Mouse (Mus musculus) forebrain, embryonic 14.5 days (tissue): ENCODE results near the gene Pdlim5. TPM values are rescaled to one million over a fixed set of nuclear protein-coding genes. Genes with fewer than 3 reads are reported as not detected.
A peak's percentile ranks its signal among the peaks of the same experiment; 100 is the strongest.

ENCODE experiments used
- ATAC-seq: fragments of 200-750 bp; cut with Nextera tagmentation; 2 replicates; pipeline ENCODE4 v1.8.0; 2017; ENCODE audit warnings: mild to moderate bottlenecking, moderate library complexity
- DNase-seq: peaks from one replicate; pipeline ENCODE4 v3.0.0-alpha.2; 2015; ENCODE audit warnings: low spot score
- H3K27ac ChIP-seq: fragments of 300-500 bp; sonication (generic); 2 replicates; pipeline ENCODE4 v1.5.1; 2014; ENCODE audit warnings: low read depth, mild to moderate bottlenecking, control low read depth, low read length, moderate library complexity
- H3K27me3 ChIP-seq: fragments of 300-500 bp; sonication (generic); replicated peaks from 2 replicates; pipeline ENCODE4 v1.6.1; 2014; ENCODE audit warnings: low read length, control low read depth, mixed read lengths; ENCODE audit not compliant: control insufficient read depth, insufficient read depth
- H3K36me3 ChIP-seq: fragments of 300-500 bp; sonication (generic); 2 replicates; pipeline ENCODE4 v1.6.1; 2014; ENCODE audit warnings: low read length, control low read depth; ENCODE audit not compliant: control insufficient read depth, insufficient read depth
- H3K4me1 ChIP-seq: fragments of 300-500 bp; sonication (generic); 2 replicates; pipeline ENCODE4 v1.6.1; 2014; ENCODE audit warnings: antibody characterized with exemption, low read length, control low read depth; ENCODE audit not compliant: control insufficient read depth, insufficient read depth
- H3K4me2 ChIP-seq: fragments of 300-500 bp; sonication (generic); 2 replicates; pipeline ENCODE4 v1.6.1; 2014; ENCODE audit warnings: mild to moderate bottlenecking, control low read depth, low read length
- H3K4me3 ChIP-seq: fragments of 300-500 bp; sonication (generic); 2 replicates; pipeline ENCODE4 v1.5.1; 2014; ENCODE audit warnings: low read depth, low read length, control low read depth
- H3K9ac ChIP-seq: fragments of 300-500 bp; sonication (generic); 2 replicates; pipeline ENCODE4 v1.6.1; 2014; ENCODE audit warnings: mild to moderate bottlenecking, low read length, control low read depth, moderate library complexity
- H3K9me3 ChIP-seq: fragments of 300-500 bp; sonication (generic); replicated peaks from 2 replicates; pipeline ENCODE4 v1.6.1; 2016; ENCODE audit warnings: low read length, control low read depth, mixed read lengths; ENCODE audit not compliant: control insufficient read depth
- WGBS: fragments of 180-500 bp; shearing (Covaris S2); extraction: QIAGEN DNeasy Blood & Tissue Kit; methylation state at CpG from one replicate; pipeline ENCODE4 v1.1.7; 2014; 5-methylcytosine and 5-hydroxymethylcytosine counted together
- polyA plus RNA-seq: library from polyadenylated mRNA; unstranded; fragments of >200 nt; fragmentation: Nextera tagmentation; extraction: Ambion mirVana; gene quantifications from 2 replicates; pipeline ENCODE4 v1.2.1, GENCODE M21; 2014

The Pdlim5 gene
- polyA plus RNA-seq, 1 experiment from 2014 or later: 14.3 TPM

GRCm38 (mm10) chr3:142243263-142243662 lies 152.2 kb downstream of the Pdlim5 start:
- WGBS: 83% methylated on average over 5 of the region's 5 CpGs
- H3K9ac ChIP-seq: no peak overlapping the region
- no peak for ATAC-seq
- H3K9me3 ChIP-seq: no peaks in the 10 kb centered on the region
- no peak overlapping the region for H3K27ac ChIP-seq
- peaks cover 2% of the 10 kb centered on the region; the same call in 1 of the 2 replicates for H3K4me1 ChIP-seq
- DNase-seq: no peak
- H3K4me3 ChIP-seq: no peak overlapping the region
- no peak overlapping the region for H3K4me2 ChIP-seq
- H3K36me3 ChIP-seq: no peaks in the 10 kb centered on the region
- H3K27me3 ChIP-seq: no peaks in the 10 kb centered on the region

DNA sequence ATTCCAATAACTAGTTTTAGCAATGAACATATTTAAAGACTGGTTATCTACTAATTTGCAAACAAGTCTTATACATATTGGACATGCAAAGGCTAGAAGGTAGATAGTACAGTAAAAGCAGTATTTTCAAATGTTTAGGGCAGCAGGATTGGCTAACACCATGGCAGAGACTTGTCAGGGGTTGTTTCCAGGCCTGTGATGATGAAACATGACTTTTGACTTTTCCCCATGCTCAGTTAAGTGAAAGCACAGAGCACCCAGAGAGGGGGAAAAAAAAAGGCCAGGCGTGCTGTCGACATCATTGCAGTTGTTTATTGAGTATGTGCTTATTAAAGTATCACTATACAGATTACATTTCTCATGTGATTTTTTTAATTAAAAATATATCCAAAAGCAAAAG lies 156.2 kb downstream of the Pdlim5 start:
- Histone ChIP-seq H3K4me1 (peaks cover 5% of the 10 kb centered on the region; the same call in 1 of the 2 replicates), H3K27ac (no peak overlapping the region), H3K27me3 (no peaks in the 10 kb centered on the region), H3K9ac (no peak overlapping the region), H3K4me3 (no peak overlapping the region), H3K36me3 (no peaks in the 10 kb centered on the region), H3K9me3 (no peaks in the 10 kb centered on the region), H3K4me2 (no peak overlapping the region)
- DNase-seq: no peak
- ATAC-seq: no peak
- WGBS: 95% methylated on average over 2 of the region's 2 CpGs

DNA sequence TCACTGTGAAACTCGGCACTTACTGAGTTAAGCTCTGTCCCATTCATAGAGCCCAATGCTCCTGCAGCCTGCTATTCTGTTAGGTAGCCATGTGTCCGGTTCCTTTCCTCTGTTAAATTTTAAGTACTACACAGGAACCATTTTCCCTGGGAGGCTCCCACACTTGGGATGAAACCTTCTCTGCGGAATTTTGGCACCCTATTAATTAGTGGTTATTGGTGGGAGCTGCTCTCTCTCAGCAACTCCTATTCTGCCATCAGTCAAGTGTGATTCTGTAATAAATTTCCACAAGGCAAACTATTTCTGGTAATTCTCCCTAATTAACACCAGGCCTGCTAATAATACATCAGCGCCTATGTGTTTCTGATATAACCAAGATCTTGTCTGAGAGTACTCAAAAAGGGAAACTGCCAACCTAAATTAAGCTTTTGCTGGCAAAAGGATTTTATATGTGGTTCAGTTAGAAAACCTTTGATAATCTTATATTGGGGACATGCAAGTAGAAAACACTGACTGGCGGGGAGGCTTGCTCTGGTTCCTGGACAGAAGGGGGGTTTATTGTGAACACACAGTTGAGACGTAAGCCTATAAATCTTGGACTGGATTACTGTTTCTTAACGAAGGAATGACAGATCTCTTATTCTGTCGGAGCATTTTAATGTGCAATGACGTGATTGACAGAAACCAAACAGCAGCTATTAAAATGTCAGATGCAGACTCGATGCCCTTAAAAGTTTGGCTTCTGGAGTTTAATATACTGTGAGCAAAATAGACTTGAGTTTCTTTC lies 157.0 kb downstream of the Pdlim5 start:
- H3K4me3 ChIP-seq: no peak overlapping the region
- no peak overlapping the region for H3K9ac ChIP-seq
- no peak overlapping the region for H3K4me2 ChIP-seq
- peak; percentile 59 for DNase-seq
- ATAC-seq: peak; percentile 49
- 19% methylated on average over 10 of the region's 10 CpGs for WGBS
- no peaks in the 10 kb centered on the region for H3K27me3 ChIP-seq
- H3K27ac ChIP-seq: peak overlapping the region; percentile 10; the same call in 1 of the 2 replicates
- peaks cover 5% of the 10 kb centered on the region; the same call in 1 of the 2 replicates for H3K4me1 ChIP-seq
- H3K9me3 ChIP-seq: no peaks in the 10 kb centered on the region
- H3K36me3 ChIP-seq: no peaks in the 10 kb centered on the region

DNA sequence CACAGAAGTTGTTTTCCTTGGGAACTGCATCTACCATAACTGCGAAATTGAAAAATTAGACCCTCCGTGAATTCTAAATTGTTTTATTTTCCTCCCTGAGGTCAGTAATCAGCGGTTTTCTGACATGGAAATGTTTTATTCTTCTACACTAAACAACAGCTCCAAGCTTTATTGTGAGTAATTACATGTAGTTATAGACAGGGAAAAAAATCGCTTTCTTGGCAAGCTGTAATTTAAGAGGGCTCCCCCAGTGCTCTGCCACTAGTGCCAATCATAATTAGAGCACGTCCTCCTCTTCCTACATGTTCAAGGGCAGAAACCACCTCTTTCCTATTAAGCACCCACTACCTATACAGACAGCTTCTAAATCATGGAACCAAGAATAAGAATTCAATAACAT lies 157.9 kb downstream of the Pdlim5 start:
- ATAC-seq (peak; percentile 56; the same call in 1 of the 2 replicates), DNase-seq (peak; percentile 67)
- Histone ChIP-seq H3K27me3 (no peaks in the 10 kb centered on the region), H3K4me1 (peaks cover 5% of the 10 kb centered on the region; the same call in 1 of the 2 replicates), H3K4me2 (no peak overlapping the region), H3K36me3 (no peaks in the 10 kb centered on the region), H3K9ac (no peak overlapping the region), H3K27ac (no peak overlapping the region), H3K4me3 (no peak overlapping the region), H3K9me3 (no peaks in the 10 kb centered on the region)
- 37% methylated on average over 5 of the region's 5 CpGs for WGBS

GRCm38 (mm10) chr3:142233606-142234465 lies 161.7 kb downstream of the Pdlim5 start:
- Histone ChIP-seq H3K4me3 (no peak overlapping the region), H3K4me1 (peaks cover 3% of the 10 kb centered on the region; the same call in 1 of the 2 replicates), H3K4me2 (no peak overlapping the region), H3K36me3 (no peaks in the 10 kb centered on the region), H3K9ac (no peak overlapping the region), H3K27ac (no peak overlapping the region; the same call in 1 of the 2 replicates), H3K27me3 (no peaks in the 10 kb centered on the region), H3K9me3 (no peaks in the 10 kb centered on the region)
- 71% methylated on average over 16 of the region's 16 CpGs for WGBS
- peak; percentile 68 for ATAC-seq
- peak; percentile 61 for DNase-seq

- Histone ChIP-seq H3K9me3 (no peaks in the 10 kb centered on the region), H3K4me3 (no peak overlapping the region), H3K4me2 (no peak overlapping the region), H3K9ac (no peak overlapping the region), H3K4me1 (no peaks in the 10 kb centered on the region), H3K27me3 (no peaks in the 10 kb centered on the region), H3K36me3 (no peaks in the 10 kb centered on the region), H3K27ac (no peak overlapping the region)
- 87% methylated on average over 7 of the region's 7 CpGs for WGBS
- ATAC-seq: no peak
- no peak for DNase-seq
Measured at GRCm38 (mm10) chr3:142228665-142229064, 166.8 kb downstream of the Pdlim5 start.

DNA sequence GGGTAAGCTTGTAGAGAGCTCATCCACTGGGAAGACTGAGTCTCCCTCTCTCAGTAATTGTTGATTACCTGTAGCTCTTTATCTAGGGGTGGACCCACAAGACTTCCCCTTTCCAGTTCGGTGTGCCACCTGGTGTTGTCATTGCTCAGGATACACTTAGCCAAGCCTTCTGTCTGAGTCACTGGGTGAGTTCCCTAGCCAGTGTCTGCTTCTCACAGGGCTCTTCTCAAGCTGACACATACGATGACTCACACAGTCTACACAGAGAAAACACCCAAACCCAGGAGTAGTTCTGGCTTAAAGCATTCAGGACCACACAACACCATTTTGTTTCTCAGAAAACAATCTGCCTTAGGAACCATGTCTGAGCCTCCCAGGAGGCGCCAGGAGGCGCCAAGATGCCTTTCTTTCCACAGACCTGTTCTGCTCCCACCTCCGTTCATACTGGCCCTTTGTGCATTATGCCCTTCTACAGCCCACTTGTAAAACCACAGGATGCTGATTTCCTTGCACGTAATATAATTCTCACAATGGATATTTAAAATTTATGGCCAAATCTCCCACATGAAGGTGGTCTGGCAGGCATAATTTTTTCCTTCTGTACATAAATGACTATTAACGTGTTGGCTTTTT lies 172.9 kb downstream of the Pdlim5 start:
- no peak for DNase-seq
- H3K9me3 ChIP-seq: no peaks in the 10 kb centered on the region
- no peak for ATAC-seq
- H3K4me3 ChIP-seq: no peak overlapping the region
- no peaks in the 10 kb centered on the region for H3K36me3 ChIP-seq
- WGBS: 85% methylated on average over 7 of the region's 7 CpGs
- no peak overlapping the region for H3K4me2 ChIP-seq
- H3K4me1 ChIP-seq: no peaks in the 10 kb centered on the region
- H3K27ac ChIP-seq: no peak overlapping the region
- no peaks in the 10 kb centered on the region for H3K27me3 ChIP-seq
- H3K9ac ChIP-seq: no peak overlapping the region

DNA sequence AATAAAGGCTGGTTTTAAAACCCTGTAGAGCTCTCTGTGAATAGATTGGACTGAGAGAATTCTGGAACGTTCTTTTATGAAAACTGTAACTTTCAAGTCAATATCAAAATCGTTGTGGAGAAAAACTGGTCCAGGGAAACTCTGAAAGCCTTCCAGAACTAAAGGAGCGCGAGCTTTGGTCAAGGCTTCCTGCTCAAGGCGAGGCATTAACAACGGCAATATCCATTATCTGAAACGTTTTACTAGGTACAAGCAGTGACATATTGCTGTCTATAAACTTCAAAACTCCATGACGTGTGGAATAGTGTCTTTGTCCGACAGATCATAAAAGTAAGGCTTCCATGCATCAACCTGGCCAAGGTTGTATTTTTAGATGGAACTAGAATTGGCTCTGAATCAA lies 175.6 kb downstream of the Pdlim5 start:
- no peak overlapping the region for H3K27ac ChIP-seq
- 92% methylated on average over 9 of the region's 9 CpGs for WGBS
- ATAC-seq (no peak), DNase-seq (no peak)
- no peaks in the 10 kb centered on the region for H3K27me3 ChIP-seq
- no peaks in the 10 kb centered on the region for H3K36me3 ChIP-seq
- no peaks in the 10 kb centered on the region for H3K4me1 ChIP-seq
- H3K9ac ChIP-seq: no peak overlapping the region
- no peak overlapping the region for H3K4me3 ChIP-seq
- H3K4me2 ChIP-seq: no peak overlapping the region
- H3K9me3 ChIP-seq: no peaks in the 10 kb centered on the region
